Mouse (Mus musculus) layer of hippocampus, adult 9-10 months (tissue): ENCODE measurements around the gene Spink4.

ENCODE experiments used
- DNase-seq: peaks from one replicate; pipeline ENCODE4 v3.0.0; 2022; ENCODE audit warnings: low spot score

Gene Spink4

DNA sequence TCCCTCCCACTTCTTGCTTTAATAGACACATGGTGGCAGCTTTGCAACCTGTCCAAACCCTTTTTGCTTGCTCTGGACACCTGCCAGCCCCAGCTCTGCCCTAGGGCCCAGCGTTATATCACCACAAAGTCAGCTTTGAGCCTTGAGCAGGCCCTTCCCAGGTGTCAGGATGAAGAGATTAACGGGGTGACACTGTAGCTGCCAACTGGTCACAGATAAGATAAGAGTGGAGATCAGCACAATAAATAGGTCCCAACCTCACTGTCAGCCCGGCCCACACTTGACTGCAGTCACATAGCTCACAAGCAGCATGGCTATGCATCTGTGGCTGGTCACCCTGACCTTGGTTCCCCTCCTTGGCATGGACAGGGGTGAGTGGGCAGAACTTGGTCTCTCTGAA is at the start of gene Spink4:
TSS of gene Spink4 (plus strand) at position 268 of the 400 bp plus-strand sequence.
- DNase-seq, result no peak

DNA sequence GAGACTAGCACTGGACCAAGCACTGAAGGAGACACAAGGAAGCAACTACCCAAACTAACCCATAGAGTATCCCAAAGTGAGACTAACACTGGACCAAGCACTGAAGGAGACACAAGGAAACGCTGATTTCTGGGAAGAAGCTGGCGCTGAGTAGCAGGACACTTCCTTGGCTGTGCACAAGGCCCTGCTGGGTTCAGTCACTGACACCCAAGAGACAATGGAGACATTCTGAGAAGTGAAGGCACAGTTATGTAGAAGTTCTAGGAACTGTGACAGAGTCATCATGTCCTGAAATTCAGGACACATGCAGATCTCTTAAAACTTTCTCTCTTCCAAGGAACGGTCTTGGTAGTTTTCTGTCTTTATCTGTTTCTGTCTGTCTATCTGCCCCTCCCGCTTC is 49.6 kb upstream of the Spink4 start:
- no peak for DNase-seq

DNA sequence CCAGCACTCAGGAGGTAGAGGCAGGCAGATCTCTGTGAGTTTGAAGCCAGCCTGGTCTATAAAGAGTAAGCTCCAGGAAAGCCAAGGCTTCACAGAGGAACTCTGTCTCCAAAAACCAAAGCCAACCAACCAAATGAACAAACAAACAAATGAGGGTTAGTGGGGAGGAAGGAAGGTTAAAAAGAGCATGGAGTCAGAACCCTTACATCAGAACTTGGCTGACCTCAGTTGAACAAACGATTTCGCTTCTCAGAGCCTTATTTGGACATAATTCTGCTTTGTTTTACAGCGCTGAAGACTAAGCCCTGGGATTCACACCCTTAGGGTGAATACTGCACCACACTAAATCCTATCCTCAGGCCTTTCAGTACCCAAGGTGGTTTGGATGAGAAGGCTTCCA is 47.7 kb upstream of the Spink4 start:
- no peak for DNase-seq

DNA sequence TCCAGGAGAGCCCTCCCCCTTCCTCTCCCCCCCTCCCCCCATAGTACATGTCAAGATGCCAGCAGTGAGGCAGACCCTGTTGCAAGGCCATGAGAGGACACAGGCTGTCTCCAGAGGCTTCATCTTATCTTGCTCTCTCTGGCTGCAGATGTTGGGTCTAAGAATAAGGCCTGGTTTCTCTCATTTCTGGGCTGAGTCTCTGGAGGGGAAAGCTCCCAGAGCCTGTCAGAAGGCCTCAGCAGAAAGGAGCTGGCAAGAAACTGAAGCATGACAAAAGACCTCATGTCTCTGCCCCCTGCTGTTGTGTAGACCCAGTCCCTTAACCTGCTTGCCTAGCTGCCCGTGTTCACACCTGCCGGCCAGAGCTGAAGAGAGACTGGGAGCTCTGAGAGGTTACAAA is 46.5 kb upstream of the Spink4 start:
- no peak for DNase-seq

DNA sequence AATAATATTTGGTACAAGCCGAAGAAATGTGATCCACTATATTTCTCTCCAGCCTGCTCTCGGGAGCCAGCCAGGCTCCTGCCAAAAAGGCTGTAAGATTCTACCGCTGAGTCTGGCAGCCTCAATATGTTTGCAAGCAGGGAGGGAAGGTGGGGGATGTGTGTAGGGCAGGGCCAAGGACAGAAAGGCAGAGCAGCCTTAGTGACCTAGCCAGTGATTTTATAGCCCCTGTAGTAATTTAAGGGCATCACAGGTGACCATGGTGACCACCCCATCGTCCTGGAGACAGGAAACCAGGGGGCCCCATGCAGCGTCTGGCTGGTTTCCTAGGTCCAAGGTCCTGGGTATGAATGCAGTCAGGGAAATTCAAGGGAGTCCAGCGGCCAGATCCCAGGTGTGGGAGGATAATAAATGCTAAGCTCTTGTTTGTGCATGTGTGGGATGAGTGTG is 45.7 kb upstream of the Spink4 start:
- no peak for DNase-seq

DNA sequence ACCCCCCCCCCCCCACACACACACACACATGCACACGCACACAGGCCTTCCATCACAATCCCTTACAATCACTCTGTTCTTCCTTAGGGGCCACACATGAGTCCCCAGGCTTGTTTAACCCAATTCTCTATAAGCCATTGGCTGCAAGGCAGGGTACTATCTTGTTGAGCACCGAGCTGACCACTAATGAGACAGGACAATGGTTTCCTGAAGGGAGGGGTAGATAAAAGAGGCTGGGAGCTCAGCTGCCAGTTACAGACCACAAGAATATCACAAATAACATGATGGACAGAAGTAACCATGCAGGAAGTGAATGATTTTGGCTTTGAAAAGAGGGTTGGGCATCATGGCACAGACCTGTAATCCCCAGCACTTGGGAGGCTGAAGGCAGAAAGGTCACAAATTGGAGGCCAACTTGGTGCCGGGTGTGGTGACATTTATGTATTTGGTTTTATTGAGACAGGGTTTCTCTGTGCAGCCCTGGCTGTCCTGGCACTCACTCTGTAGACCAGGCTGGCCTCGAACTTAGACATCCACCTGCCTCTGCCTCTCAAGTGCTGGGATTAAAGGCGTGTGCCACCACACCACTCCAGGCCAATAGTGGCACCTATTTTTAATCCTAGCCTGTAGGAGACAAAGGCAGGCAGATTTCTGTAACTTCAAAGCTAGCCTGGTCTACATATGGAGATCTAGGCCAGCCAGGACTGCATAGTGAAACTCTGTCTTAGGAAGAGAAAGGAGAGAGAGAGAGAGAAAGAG is 44.9 kb upstream of the Spink4 start:
- DNase-seq, result no peak

DNA sequence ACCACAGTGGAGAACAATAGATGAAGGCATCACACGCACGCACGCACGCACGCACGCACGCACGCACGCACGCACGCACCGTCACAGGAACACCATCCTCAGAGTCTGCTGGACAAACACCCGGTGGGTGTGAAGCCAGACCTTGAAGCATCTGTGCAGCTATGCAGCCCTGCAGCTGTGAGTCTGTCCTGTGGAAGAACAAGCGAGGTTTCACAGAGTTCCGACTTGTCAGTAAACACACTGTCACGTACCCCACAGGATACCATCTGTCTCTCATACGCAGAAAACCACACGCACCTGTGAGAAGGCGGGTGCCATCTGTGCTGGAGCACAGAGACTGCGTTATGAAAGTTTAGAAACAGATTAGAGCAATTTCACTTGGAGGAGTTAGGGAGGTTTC is 44.0 kb upstream of the Spink4 start:
- DNase-seq, result peak; percentile 91

DNA sequence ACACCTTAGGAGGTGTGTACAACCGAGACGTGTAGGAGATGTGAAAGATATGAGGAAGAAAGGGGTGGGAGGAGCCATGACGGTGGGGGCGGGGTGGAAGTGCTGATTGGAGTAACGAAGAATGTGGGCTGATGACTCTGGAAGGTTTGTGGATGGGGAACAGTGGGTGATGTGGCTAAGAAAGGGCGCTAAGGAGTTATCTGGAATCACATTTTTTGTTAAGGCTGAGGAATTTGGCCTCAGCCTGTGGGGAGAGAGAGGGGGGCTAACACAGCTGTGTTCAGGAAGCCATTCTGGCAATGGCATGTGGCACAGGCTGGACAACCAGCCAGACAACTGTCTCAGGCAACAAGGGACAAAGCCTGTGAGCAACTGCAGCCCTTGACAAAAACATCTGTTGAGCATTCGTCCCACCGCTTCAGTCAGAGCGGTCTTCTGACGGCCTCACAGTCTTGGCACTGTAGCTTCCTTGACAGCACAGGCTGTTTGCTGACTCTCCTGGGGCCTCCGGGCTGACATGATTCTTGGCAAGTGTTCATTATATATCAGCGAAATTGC is 43.0 kb upstream of the Spink4 start:
- no peak for DNase-seq

DNA sequence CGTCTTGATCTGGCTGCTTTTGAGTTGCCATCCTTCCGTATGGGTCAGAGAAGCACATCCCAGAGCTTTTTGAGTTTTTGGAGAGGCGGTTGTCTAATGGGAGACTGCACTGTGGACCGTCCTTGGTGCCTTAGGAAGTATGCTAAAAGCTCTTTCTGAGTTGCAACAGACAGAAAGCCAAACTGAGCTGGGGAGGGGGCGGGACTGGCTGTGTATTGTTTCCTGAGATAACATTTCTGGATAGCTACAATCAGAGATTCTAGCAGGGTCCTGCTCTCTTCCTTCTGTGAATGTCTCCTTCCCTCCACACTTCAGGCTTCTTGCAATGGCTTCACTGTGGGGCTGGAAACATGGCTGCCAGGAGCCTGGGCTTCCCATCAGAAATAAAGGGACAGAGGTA is 42.3 kb upstream of the Spink4 start:
- DNase-seq, result no peak

DNA sequence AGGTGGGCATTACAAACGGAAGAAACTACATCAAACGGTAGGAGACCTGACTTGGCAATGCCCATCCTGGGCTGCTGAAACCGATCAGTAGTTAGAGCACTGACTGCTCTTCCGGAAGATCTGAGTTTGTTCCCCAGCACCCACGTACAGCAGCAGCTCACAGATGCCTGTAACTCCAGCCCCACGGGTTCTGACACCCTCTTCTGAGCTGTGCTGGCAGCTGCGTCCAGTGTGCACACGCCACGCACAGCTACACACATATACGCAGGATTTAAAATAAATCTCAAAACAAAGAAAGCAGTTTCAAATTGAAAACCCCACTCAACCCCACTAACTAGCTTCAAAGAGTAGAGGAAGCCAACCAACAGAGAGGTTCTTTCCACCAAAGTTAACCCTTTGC is 36.7 kb upstream of the Spink4 start:
- DNase-seq, result no peak

DNA sequence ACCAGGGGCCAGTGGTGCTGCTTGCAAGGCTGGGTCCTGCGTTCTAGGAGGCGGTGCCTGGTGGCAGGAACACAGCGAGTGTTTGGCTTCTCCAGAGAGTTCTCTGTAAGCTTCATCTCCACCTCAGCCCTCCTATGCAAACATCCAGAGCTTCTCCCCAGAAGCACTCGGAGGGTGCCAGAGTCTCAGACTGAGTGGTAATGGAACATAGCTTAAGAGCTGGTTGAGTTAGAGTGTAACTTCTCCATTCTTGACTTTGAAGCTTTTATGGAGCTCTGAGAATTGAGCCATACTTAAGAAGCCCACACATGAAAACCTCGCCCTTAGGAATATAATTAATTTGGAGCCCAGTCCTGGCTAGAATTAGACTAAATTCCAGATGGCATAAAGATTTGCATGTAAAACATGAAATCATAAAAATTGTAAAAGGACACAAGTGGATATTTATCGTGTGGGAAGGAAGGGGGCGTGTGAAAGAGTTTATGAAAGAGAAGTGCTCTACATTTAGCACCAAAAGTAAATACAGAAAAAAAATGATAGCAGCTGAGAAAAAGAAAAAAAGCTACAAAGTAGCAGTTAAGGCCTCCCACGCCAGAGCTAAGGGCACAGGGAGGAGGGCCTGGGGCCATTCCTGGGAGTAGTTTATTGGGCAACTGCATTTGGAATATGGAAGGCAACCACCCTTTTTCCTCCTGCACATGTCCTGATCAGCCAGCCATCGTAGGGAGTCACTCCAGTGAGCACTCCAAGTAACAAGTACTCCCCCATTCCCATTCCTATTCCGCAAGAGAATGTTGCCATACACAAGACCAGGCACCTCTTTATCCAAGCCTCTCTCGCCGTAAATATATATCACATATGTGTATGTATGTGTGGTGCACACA is 35.3 kb upstream of the Spink4 start:
- no peak for DNase-seq

DNA sequence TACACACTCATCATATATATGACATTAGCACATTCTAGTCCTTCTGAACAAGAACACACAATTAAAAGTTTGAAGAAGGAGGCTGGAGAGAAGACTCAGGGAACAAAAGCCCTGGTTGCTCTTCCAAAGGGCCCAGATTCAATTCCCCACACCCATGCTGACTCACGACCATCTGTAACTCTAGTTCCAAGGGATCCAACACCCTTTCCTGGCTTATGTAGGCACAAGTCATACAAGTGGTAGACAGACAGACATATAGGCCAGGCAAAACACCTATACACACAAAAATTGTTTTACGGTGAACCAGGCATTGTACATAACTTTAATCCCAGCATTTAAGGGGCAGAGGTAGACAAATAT is 34.7 kb upstream of the Spink4 start:
- no peak for DNase-seq

DNA sequence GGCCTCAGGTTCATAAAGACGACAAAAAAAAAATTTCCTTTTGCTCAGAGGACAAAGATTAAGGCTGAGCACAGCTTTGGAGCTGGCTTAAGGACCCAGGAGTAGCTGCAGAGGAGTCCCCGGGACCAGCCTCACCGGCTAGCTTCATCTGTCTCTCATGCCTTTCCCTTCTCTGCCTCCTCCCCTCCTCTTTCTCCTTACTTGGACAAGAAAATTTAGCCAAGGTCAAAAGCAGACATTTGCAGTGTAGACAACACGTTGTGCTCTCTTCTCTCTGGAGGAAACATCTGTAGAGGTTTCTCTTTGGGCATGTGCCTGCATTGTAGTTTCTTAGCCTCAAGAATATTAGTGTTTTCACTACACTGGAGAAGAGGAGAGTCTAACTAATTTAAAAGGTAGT is 34.0 kb upstream of the Spink4 start:
- no peak for DNase-seq

DNA sequence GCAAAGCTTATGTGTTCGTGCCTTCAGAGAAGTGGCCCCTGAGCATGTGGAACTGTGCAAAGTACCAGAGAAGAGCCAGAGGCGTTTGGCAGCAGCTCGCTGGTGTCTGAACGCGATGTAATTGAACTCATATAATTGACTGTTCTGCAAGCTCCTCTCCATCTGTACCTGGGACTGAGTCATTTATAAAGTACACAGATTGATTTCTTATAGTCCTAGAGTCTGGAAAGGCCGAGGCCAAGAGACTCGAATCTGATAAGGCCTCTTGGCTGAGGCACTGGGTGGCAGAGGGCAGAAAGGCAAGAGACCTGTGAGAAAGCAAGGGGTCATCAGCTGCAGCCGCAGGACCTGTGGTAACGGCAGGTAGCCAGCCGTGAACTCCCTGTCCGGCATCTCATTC is 31.0 kb upstream of the Spink4 start:
- DNase-seq, result no peak

DNA sequence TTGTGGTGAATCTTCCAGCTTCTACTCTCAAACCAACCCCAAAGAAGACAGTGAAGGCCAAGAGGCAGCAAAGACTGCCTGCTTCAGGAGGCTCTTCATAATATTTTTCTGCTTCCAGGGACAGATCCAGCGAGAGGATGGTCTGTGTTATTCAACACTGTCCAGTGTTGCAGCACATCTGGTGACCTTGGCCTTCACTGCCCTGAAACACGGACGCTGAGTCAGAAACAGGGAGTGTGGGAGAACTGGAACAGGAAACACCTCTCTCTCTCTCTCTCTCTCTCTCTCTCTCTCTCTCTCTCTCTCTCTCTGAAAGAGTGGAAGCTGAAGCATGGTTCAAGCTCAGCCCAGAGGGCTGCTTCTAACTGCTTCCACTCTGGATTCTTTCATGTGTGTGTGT is 30.6 kb upstream of the Spink4 start:
- no peak for DNase-seq

DNA sequence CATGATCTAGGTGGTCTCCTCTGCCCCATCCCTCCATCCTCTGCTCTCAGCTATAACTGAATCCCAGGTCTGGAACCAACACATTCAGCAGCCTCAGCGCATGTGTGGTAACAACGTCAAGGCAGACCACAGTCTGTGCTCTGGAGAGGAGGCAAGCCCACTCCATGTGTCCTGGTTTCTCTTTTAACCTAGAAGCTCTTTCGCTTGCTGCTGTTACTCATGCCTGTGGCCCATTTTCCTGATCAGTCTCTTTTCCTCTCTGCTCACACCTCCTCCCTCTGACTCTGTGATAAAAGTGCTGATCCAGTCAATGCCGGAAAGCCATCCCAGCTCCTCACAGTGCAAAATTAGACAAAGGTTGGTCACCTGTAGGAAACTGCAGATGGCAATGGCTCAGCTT is 29.9 kb upstream of the Spink4 start:
- DNase-seq, result no peak

DNA sequence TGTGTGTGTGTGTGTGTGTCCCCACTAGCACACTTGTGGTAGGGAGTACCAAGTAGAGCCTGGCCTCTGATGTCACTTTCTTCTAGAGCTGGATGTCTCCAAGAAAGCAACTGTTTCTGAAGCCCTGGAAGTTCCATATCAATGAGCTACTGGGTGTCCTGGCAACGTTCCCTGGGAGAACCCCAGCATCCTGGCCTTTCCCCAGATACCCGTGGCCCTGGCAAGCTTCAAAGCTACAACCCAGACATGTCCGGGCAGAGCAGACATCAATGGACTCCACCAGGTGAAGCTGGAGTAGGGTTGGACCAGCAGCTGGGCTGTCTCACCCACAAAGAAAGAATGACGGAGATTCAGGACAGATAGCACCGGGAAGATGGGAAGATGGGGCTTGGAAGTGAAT is 28.6 kb upstream of the Spink4 start:
- DNase-seq, result no peak

DNA sequence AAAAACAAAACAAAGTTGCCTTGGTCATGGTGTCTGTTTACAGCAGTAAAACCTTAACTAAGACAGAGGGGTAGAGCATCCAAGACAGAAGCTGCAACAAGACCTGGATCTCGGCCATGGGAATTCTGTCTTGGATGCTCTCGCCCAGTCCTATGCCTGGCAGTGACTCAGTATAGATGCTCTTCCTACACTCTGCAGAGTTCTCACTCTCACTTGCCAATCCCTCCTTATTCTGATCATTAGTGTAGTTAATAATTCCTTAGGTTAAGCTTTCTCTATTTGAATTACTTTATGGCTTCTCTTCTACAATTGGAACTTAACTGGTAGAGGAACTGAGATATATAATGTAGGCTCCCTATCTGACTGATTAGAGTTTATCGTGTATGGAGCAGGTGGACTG is 24.7 kb upstream of the Spink4 start:
- DNase-seq, result no peak

DNA sequence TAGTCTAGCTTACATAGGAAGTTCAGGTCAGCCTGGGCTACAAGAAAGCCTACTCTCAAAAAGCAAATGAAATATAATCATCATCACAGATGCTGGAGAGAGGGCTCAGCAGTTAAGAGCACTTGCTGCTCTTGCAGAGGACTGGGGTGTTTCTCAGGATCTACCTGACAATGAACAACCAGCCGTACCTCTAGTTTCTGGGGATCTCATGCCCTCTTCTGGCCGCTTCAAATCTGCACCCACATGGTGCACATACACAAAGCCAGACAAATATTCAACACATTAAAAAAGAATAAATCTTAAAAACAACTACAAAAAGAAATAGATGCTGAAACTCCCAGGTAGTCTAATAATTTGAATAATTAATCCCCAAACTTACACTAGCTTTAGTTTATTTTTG is 24.2 kb upstream of the Spink4 start:
- no peak for DNase-seq

DNA sequence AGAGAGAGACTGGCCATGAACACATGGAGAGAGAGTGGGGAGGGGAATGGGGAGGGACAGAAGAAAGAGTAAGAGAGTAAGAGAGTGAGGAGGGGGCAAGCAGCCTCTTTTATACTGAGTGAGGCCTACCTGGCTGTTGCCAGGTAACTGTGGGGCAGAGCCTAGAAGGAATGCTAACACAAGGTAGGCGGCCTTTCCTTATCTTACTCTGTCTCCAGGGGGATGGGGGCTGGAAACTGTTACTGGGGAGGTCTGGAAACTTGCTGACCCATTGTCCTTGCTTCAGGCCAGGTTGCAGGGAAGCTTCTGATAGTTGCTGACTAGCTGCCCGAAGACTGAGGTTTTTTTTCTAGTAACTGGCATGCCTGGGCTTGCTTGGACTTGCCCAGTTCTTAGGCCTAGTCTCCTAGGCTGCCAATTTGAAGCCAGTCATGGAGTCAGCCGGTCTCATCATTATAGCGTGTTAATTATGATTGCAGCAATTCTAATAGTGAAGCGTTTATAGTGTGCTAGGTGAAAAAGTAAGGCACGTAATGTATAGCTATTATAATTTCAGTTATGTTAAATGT is 21.3 kb upstream of the Spink4 start:
- no peak for DNase-seq

DNA sequence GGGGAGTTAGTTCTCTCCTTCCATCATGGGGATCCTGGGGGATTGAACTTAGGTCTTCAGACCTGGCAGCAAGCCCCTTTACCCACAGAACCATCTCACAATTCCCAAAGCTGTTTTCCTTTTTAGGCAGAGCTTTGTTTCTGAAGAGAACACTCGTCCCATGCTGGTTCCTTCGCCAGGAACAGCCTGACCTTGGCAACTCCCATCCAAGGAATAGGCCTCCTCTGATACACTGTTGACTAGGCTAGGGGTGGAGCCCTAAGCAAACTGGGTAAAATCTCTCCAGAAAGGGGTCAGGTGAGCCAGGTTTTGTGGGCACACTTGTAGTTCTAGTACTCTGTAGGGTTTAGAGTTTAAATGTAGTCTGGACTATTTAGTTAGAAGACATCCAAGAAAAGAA is 20.6 kb upstream of the Spink4 start:
- DNase-seq, result no peak

DNA sequence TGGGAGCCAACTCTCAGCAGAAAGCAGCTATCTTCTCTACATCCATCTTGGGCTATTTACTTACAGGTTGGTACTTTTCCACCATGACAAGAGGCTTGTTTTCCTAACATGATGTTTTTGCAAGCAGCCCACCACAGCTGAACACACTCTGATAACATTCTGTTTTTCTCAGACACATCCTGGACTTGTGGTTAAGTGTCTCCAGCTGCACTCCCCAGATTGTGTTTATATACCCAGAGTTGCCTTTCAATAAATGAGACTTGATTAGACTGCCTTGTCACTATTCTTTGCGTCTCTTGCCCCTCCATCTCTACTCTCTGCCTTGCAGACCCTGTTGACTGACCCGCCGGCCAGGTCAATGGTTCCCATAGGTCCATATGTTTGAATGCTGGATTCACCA is 19.8 kb upstream of the Spink4 start:
- DNase-seq, result no peak

DNA sequence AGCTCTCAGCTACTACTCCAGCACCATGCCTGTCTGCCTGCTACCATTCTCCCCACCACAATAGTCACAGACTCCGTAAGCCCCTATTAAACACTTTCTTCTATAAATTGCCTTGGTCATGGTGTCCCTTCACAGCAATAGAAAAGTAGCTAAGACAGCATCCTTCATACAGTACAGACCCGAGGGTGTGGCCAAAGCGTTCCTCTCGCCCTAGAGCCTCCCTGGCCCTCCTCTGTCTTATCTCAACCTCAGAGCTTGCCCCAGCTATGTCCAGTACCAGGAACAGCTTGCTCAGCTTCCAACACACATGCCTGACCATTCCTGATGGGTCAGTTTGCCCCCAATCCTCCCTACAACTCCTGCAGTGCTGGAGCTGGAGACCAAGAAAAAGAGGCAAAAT is 19.2 kb upstream of the Spink4 start:
- DNase-seq, result no peak
